Mouse (Mus musculus) thymus, adult 2 months (tissue): Measurements from ENCODE around the gene Clec1a.

Source experiments
- CTCF ChIP-seq: fragments of 200-500 bp; IDR thresholded peaks from 2 replicates; pipeline ENCODE4 v1.5.1; 2012; ENCODE audit warnings: mild to moderate bottlenecking, control low read depth, low read length, moderate library complexity, borderline replicate concordance; ENCODE audit not compliant: control insufficient read depth, poor library complexity, insufficient read depth; ENCODE audit errors: extremely low read depth
- POLR2A ChIP-seq: fragments of 200-500 bp; IDR thresholded peaks from 2 replicates; pipeline ENCODE4 v1.6.1; 2012; ENCODE audit warnings: mild to moderate bottlenecking, low read length, control low read depth, moderate library complexity; ENCODE audit not compliant: control insufficient read depth, poor library complexity, insufficient read depth; ENCODE audit errors: extremely low read depth

DNA sequence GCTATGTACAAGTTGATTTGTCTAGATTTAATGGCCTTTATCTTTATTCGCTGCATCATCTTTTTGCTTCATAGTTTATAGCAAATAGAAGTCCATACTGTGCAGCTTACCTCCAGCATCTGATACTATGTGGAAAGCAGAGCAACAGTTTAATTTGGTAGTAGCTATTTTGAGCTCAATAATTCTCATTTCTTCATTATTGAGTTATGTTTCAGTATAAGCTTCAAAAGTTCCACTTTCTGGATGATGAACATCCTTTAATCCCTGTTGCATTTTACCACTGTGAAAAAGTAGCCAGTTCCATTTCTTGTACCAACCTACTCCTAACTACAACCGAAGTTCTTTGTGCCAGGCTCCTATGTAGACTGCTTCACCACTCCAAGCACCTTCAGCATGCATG, 43.2 kb downstream of the Clec1a start, which contains the start of gene Clec9a:
- TF ChIP-seq CTCF = no peak
- TF ChIP-seq POLR2A = no peak
